Mouse (Mus musculus): ENCODE measurements around the gene 4930562C15Rik. TPM values are rescaled to one million over a fixed set of nuclear protein-coding genes. Genes with fewer than 3 reads are reported as not detected.

4930562C15Rik gene
- not detected in 2 replicates for polyA plus RNA-seq (2012; rRNA removed)

- WGBS = 84% methylated on average over 3 of the region's 3 CpGs
- no peak for TF ChIP-seq POLR2A (IDR thresholded peaks at IDR 0.05; ENCODE audit: low read depth, low read length)
- no peak for TF ChIP-seq CTCF (IDR thresholded peaks at IDR 0.05; ENCODE audit: extremely low read depth, insufficient read length, insufficient replicate concordance, low read depth, low read length)
- no peaks in the 10 kb centered on the region for H3K27me3 ChIP-seq (ENCODE audit: control insufficient read depth, insufficient read depth, low read length)
- H3K27ac ChIP-seq (ENCODE audit: insufficient read depth, low read depth, low read length) = no peak within 1 kb of the TSS
- H3K36me3 ChIP-seq (ENCODE audit: control insufficient read depth, insufficient read depth, low read length) = no peaks in the 10 kb centered on the region
- H3K4me1 ChIP-seq (ENCODE audit: control insufficient read depth, insufficient read depth, insufficient read length, low read length) = no peaks in the 10 kb centered on the region
- no peak within 1 kb of the TSS for H3K4me3 ChIP-seq (ENCODE audit: low read depth, low read length)
These were observed at the start of gene 4930562C15Rik for GRCm38 (mm10) chr16:4835191-4835590. 4930562C15Rik (plus strand) TSS chr16:4835416.

GRCm38 (mm10) chr16:4785706-4786105 is 49.5 kb upstream of the 4930562C15Rik start:
- Histone ChIP-seq H3K4me3 (ENCODE audit: low read depth, low read length) (no peak overlapping the region), H3K27ac (ENCODE audit: insufficient read depth, low read depth, low read length) (no peak overlapping the region), H3K36me3 (ENCODE audit: control insufficient read depth, insufficient read depth, low read length) (0 out of 2 replicates have a peak, but pooled peaks cover 4% of the 10 kb centered on the region), H3K27me3 (ENCODE audit: control insufficient read depth, insufficient read depth, low read length) (no peaks in the 10 kb centered on the region), H3K4me1 (ENCODE audit: control insufficient read depth, insufficient read depth, insufficient read length, low read length) (peaks cover 16% of the 10 kb centered on the region; the same call in 1 of the 2 replicates)
- TF ChIP-seq CTCF (IDR thresholded peaks at IDR 0.05; ENCODE audit: extremely low read depth, insufficient read length, insufficient replicate concordance, low read depth, low read length) (no peak), POLR2A (IDR thresholded peaks at IDR 0.05; ENCODE audit: low read depth, low read length) (no peak)
- WGBS = 39% methylated on average over 4 of the region's 4 CpGs

GRCm38 (mm10) chr16:4788176-4788575 is 47.0 kb upstream of the 4930562C15Rik start:
- H3K4me1 ChIP-seq (ENCODE audit: control insufficient read depth, insufficient read depth, insufficient read length, low read length) = peaks cover 20% of the 10 kb centered on the region; the same call in 1 of the 2 replicates
- TF ChIP-seq CTCF (IDR thresholded peaks at IDR 0.05; ENCODE audit: extremely low read depth, insufficient read length, insufficient replicate concordance, low read depth, low read length) = no peak
- TF ChIP-seq POLR2A (IDR thresholded peaks at IDR 0.05; ENCODE audit: low read depth, low read length) = no peak
- no peaks in the 10 kb centered on the region for H3K27me3 ChIP-seq (ENCODE audit: control insufficient read depth, insufficient read depth, low read length)
- H3K36me3 ChIP-seq (ENCODE audit: control insufficient read depth, insufficient read depth, low read length) = 0 out of 2 replicates have a peak, but pooled peaks cover 4% of the 10 kb centered on the region
- no peak overlapping the region for H3K4me3 ChIP-seq (ENCODE audit: low read depth, low read length)
- H3K27ac ChIP-seq (ENCODE audit: insufficient read depth, low read depth, low read length) = peak overlapping the region; percentile 68

- TF ChIP-seq CTCF (IDR thresholded peaks at IDR 0.05; ENCODE audit: extremely low read depth, insufficient read length, insufficient replicate concordance, low read depth, low read length) (no peak), POLR2A (IDR thresholded peaks at IDR 0.05; ENCODE audit: low read depth, low read length) (no peak)
- H3K4me1 ChIP-seq (ENCODE audit: control insufficient read depth, insufficient read depth, insufficient read length, low read length) = peaks cover 20% of the 10 kb centered on the region; the same call in 1 of the 2 replicates
- H3K27ac ChIP-seq (ENCODE audit: insufficient read depth, low read depth, low read length) = peak overlapping the region; percentile 82
- WGBS = under 1% methylated on average over 29 of the region's 29 CpGs
- no peaks in the 10 kb centered on the region for H3K27me3 ChIP-seq (ENCODE audit: control insufficient read depth, insufficient read depth, low read length)
- peak overlapping the region; percentile 79 for H3K4me3 ChIP-seq (ENCODE audit: low read depth, low read length)
- H3K36me3 ChIP-seq (ENCODE audit: control insufficient read depth, insufficient read depth, low read length) = no peaks in the 10 kb centered on the region
These were observed 45.9 kb upstream of the 4930562C15Rik start for GRCm38 (mm10) chr16:4789311-4789768.

GRCm38 (mm10) chr16:4789810-4790559 is 45.2 kb upstream of the 4930562C15Rik start, which contains the start of gene Cdip1:
Cdip1 (minus strand) TSS chr16:4790292.
- Histone ChIP-seq H3K27me3 (ENCODE audit: control insufficient read depth, insufficient read depth, low read length) (no peaks in the 10 kb centered on the region), H3K27ac (ENCODE audit: insufficient read depth, low read depth, low read length) (peak within 1 kb of the TSS; percentile 82), H3K36me3 (ENCODE audit: control insufficient read depth, insufficient read depth, low read length) (no peaks in the 10 kb centered on the region), H3K4me3 (ENCODE audit: low read depth, low read length) (peak within 1 kb of the TSS; percentile 79), H3K4me1 (ENCODE audit: control insufficient read depth, insufficient read depth, insufficient read length, low read length) (peaks cover 20% of the 10 kb centered on the region; the same call in 1 of the 2 replicates)
- TF ChIP-seq POLR2A (IDR thresholded peaks at IDR 0.05; ENCODE audit: low read depth, low read length) = peak; percentile 31; the same call in 1 of the 2 replicates
- no peak for TF ChIP-seq CTCF (IDR thresholded peaks at IDR 0.05; ENCODE audit: extremely low read depth, insufficient read length, insufficient replicate concordance, low read depth, low read length)
- WGBS = under 1% methylated on average over 51 of the region's 51 CpGs

- H3K4me1 ChIP-seq (ENCODE audit: control insufficient read depth, insufficient read depth, insufficient read length, low read length) = peaks cover 17% of the 10 kb centered on the region; the same call in 1 of the 2 replicates
- 9% methylated on average over 2 of the region's 2 CpGs for WGBS
- TF ChIP-seq CTCF (IDR thresholded peaks at IDR 0.05; ENCODE audit: extremely low read depth, insufficient read length, insufficient replicate concordance, low read depth, low read length) (no peak), POLR2A (IDR thresholded peaks at IDR 0.05; ENCODE audit: low read depth, low read length) (no peak)
- no peaks in the 10 kb centered on the region for H3K36me3 ChIP-seq (ENCODE audit: control insufficient read depth, insufficient read depth, low read length)
- no peak overlapping the region for H3K4me3 ChIP-seq (ENCODE audit: low read depth, low read length)
- H3K27ac ChIP-seq (ENCODE audit: insufficient read depth, low read depth, low read length) = 0 out of 2 replicates have a peak overlapping the region, but pooled peaks have one; percentile 2
- H3K27me3 ChIP-seq (ENCODE audit: control insufficient read depth, insufficient read depth, low read length) = no peaks in the 10 kb centered on the region
These were observed 43.9 kb upstream of the 4930562C15Rik start for GRCm38 (mm10) chr16:4791332-4791731.

GRCm38 (mm10) chr16:4796631-4797030 is 38.6 kb upstream of the 4930562C15Rik start:
- Histone ChIP-seq H3K4me3 (ENCODE audit: low read depth, low read length) (no peak overlapping the region), H3K27me3 (ENCODE audit: control insufficient read depth, insufficient read depth, low read length) (no peaks in the 10 kb centered on the region), H3K27ac (ENCODE audit: insufficient read depth, low read depth, low read length) (no peak overlapping the region), H3K36me3 (ENCODE audit: control insufficient read depth, insufficient read depth, low read length) (no peaks in the 10 kb centered on the region), H3K4me1 (ENCODE audit: control insufficient read depth, insufficient read depth, insufficient read length, low read length) (no peaks in the 10 kb centered on the region)
- no peak for TF ChIP-seq CTCF (IDR thresholded peaks at IDR 0.05; ENCODE audit: extremely low read depth, insufficient read length, insufficient replicate concordance, low read depth, low read length)
- TF ChIP-seq POLR2A (IDR thresholded peaks at IDR 0.05; ENCODE audit: low read depth, low read length) = no peak
- 89% methylated on average over 4 of the region's 4 CpGs for WGBS

Data from small intestine, adult 2 months (tissue).